Mouse (Mus musculus) MEL (cell line): ENCODE data around the gene Maml2. TPM values are rescaled to one million over a fixed set of nuclear protein-coding genes. Genes with fewer than 3 reads are reported as not detected.

ENCODE experiments used
- DNase-seq: peaks from one replicate; pipeline ENCODE4 v3.0.0; 2011; ENCODE audit warnings: low read depth, low spot score
- H3K27ac ChIP-seq: 2 replicates; pipeline ENCODE4 v1.5.1; 2012; ENCODE audit warnings: low read depth, mild to moderate bottlenecking, control low read depth, low read length, moderate library complexity; ENCODE audit not compliant: control insufficient read depth
- H3K27me3 ChIP-seq, 2 experiments: fragments of 150-350 bp in 1 of 2; sonication (generic) in 1 of 2; 2 replicates each; pipeline ENCODE4 v1.6.1; 2012; ENCODE audit warnings: low read length in 2 of 2, mild to moderate bottlenecking in 2 of 2, improper control_type of control experiment in 1 of 2, moderate library complexity in 1 of 2; ENCODE audit not compliant: insufficient read depth in 2 of 2, control insufficient read depth in 1 of 2
- H3K36me3 ChIP-seq, 2 experiments: 2 replicates each; pipeline ENCODE4 v1.6.1; 2012 to 2014; ENCODE audit warnings: low read length in 2 of 2, improper control_type of control experiment in 1 of 2, inconsistent platforms in 1 of 2, mild to moderate bottlenecking in 1 of 2; ENCODE audit not compliant: insufficient read depth in 2 of 2, control insufficient read depth in 1 of 2
- H3K4me1 ChIP-seq, 2 experiments: fragments of 150-350 bp in 1 of 2; sonication (generic) in 1 of 2; 2 replicates each; pipeline ENCODE4 v1.6.1; 2012; ENCODE audit warnings: low read length in 2 of 2, improper control_type of control experiment in 1 of 2, mild to moderate bottlenecking in 1 of 2; ENCODE audit not compliant: insufficient read depth in 2 of 2, control insufficient read depth in 1 of 2
- H3K4me3 ChIP-seq, 2 experiments: fragments of 150-350 bp in 1 of 2; sonication (generic) in 1 of 2; 2 replicates each; pipeline ENCODE4 v1.5.1; 2012; ENCODE audit warnings: low read depth in 2 of 2, low read length in 2 of 2, mild to moderate bottlenecking in 2 of 2, moderate library complexity in 2 of 2, control low read depth in 1 of 2, improper control_type of control experiment in 1 of 2; ENCODE audit not compliant: control insufficient read depth in 1 of 2, insufficient read depth in 1 of 2
- H3K79me2 ChIP-seq: 2 replicates; pipeline ENCODE4 v1.6.1; 2012; ENCODE audit warnings: mild to moderate bottlenecking, low read length, moderate library complexity; ENCODE audit not compliant: control insufficient read depth, poor library complexity, insufficient read depth
- H3K9ac ChIP-seq: 2 replicates; pipeline ENCODE4 v1.6.1; 2012; ENCODE audit warnings: low read depth, mild to moderate bottlenecking, control low read depth, low read length, moderate library complexity; ENCODE audit not compliant: control insufficient read depth, poor library complexity, severe bottlenecking
- H3K9me3 ChIP-seq: fragments of 150-350 bp; sonication (generic); replicated peaks from 2 replicates; pipeline ENCODE4 v1.6.1; 2012; ENCODE audit warnings: mild to moderate bottlenecking, low read length, improper control_type of control experiment, moderate library complexity; ENCODE audit not compliant: insufficient read depth
- BHLHE40 ChIP-seq: IDR thresholded peaks from 2 replicates; pipeline ENCODE4 v1.6.1; 2012; ENCODE audit warnings: low read depth, mild to moderate bottlenecking, inconsistent platforms, low read length, improper control_type of control experiment, borderline replicate concordance
- ELF1 ChIP-seq: IDR thresholded peaks from 2 replicates; pipeline ENCODE4 v1.6.1; 2014; ENCODE audit warnings: low read depth, mild to moderate bottlenecking, inconsistent platforms, low read length, improper control_type of control experiment, moderate library complexity
- MAFK ChIP-seq: IDR thresholded peaks from 2 replicates; pipeline ENCODE4 v1.6.1; 2011; ENCODE audit warnings: low read depth, mild to moderate bottlenecking, low read length, improper control_type of control experiment, borderline replicate concordance
- MYB ChIP-seq: IDR thresholded peaks from 2 replicates; pipeline ENCODE4 v1.6.1; 2011; ENCODE audit warnings: mild to moderate bottlenecking, low read depth, low read length, improper control_type of control experiment
- NELFE ChIP-seq: IDR thresholded peaks from 2 replicates; pipeline ENCODE4 v1.6.1; 2011; ENCODE audit warnings: low read depth, low read length, improper control_type of control experiment
- POLR2A ChIP-seq, 2 experiments: IDR thresholded peaks; 2 replicates each; pipeline ENCODE4 v1.6.1; 2011 to 2012; ENCODE audit warnings: low read length in 2 of 2, mild to moderate bottlenecking in 2 of 2, control low read depth in 1 of 2, improper control_type of control experiment in 1 of 2, low read depth in 1 of 2, moderate library complexity in 1 of 2; ENCODE audit not compliant: control insufficient read depth in 1 of 2, insufficient read depth in 1 of 2, poor library complexity in 1 of 2
- SIN3A ChIP-seq: IDR thresholded peaks from 2 replicates; pipeline ENCODE4 v1.6.1; 2012; ENCODE audit warnings: low read length, improper control_type of control experiment, inconsistent platforms
- SMC3 ChIP-seq: IDR thresholded peaks from 2 replicates; pipeline ENCODE4 v1.6.1; 2011; ENCODE audit warnings: low read depth, low read length, improper control_type of control experiment
- TAL1 ChIP-seq: IDR thresholded peaks from 2 replicates; pipeline ENCODE4 v1.6.1; 2012; ENCODE audit warnings: mild to moderate bottlenecking, inconsistent platforms, low read length, moderate library complexity, mixed read lengths
- TBP ChIP-seq: IDR thresholded peaks from 2 replicates; pipeline ENCODE4 v1.8.0; 2011; ENCODE audit warnings: low read depth, low read length, improper control_type of control experiment
- USF1 ChIP-seq: IDR thresholded peaks from 2 replicates; pipeline ENCODE4 v1.6.1; 2014; ENCODE audit warnings: low read depth, mild to moderate bottlenecking, inconsistent platforms, low read length, improper control_type of control experiment, moderate library complexity
- USF2 ChIP-seq, 2 experiments: IDR thresholded peaks; 2 replicates each; pipeline ENCODE4 v1.6.1; 2011 to 2012; ENCODE audit warnings: improper control_type of control experiment in 2 of 2, low read length in 2 of 2, borderline replicate concordance in 1 of 2, inconsistent platforms in 1 of 2, low read depth in 1 of 2, mild to moderate bottlenecking in 1 of 2; ENCODE audit not compliant: insufficient read depth in 1 of 2
- ZC3H11A ChIP-seq: IDR thresholded peaks from 2 replicates; pipeline ENCODE4 v1.6.1; 2012; ENCODE audit warnings: low read depth, mild to moderate bottlenecking, inconsistent platforms, low read length, improper control_type of control experiment
- ZMIZ1 ChIP-seq: IDR thresholded peaks from 2 replicates; pipeline ENCODE4 v1.6.1; 2012; ENCODE audit warnings: low read depth, mild to moderate bottlenecking, inconsistent platforms, low read length, improper control_type of control experiment, moderate library complexity
- ZNF384 ChIP-seq: IDR thresholded peaks from 2 replicates; pipeline ENCODE4 v1.6.1; 2012; ENCODE audit warnings: low read depth, mild to moderate bottlenecking, inconsistent platforms, low read length, improper control_type of control experiment
- polyA plus RNA-seq, 2 experiments: library from polyadenylated mRNA; stranded (reverse) in 1 of 2; unstranded in 1 of 2; fragments of >175 nt in 1 of 2; fragments of >200 nt in 1 of 2; gene quantifications; 2 replicates each; pipeline versions ENCODE4 v1.2.1 to v1.2.4; 2012; ENCODE audit warnings: low replicate concordance in 2 of 2, low read depth in 1 of 2; ENCODE audit not compliant: insufficient read length in 2 of 2, insufficient read depth in 1 of 2, missing spikeins in 1 of 2
- total RNA-seq: library from RNA; depleted of rRNA; stranded (reverse); fragments of 300-350 nt; gene quantifications from 2 replicates; pipeline ENCODE4 v1.2.3, GENCODE M21; 2012

Maml2 gene
- total and polyA plus RNA-seq, 3 experiments, result 0.08 to 0.47 TPM; not detected in 1

DNA sequence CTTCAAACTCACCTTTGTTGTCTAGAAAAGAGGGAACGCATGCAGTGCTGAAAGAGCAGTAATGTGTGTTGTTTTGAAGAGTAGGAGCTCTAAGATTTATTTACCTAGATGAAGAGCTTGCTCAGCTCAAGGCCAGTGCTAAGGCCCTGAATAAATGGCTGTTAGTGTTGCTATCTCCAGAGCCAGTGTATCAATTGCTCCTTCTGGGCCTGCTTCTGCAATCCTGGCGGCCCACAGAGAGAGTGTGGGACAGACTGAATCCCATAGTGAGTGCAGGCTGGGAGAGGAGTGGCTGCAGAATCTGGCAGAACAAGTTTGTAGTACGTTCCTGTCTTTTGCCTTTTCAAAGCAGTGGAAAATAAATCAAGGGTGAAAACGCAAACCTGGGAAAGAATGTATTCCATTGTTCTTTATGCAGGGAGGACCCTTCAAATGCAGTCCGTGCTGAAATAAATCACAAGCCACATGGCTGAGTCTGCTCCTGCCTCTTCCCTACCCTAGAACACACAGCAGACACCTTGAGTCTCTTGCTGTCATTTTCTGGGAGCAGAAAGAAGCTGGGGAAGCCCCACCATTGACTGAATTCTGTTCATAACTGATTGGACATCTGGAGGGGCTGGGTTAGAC lies 318.7 kb downstream of the Maml2 start:
- TF ChIP-seq NELFE (no peak), TAL1 (no peak), TBP (no peak), SIN3A (no peak), USF1 (no peak), ELF1 (no peak), USF2 (IDR thresholded peaks at IDR 0.05; ENCODE audit: borderline replicate concordance in 1 of 2, insufficient read depth in 1 of 2, low read depth in 1 of 2, low read length in 2 of 2) (no peak), POLR2A (IDR thresholded peaks at IDR 0.05; ENCODE audit: control insufficient read depth in 1 of 2, insufficient read depth in 1 of 2, low read depth in 1 of 2, low read length in 2 of 2, poor library complexity in 1 of 2) (no peak), MYB (no peak), ZMIZ1 (no peak)
- TF ChIP-seq, all 39 proteins: peak for 0

DNA sequence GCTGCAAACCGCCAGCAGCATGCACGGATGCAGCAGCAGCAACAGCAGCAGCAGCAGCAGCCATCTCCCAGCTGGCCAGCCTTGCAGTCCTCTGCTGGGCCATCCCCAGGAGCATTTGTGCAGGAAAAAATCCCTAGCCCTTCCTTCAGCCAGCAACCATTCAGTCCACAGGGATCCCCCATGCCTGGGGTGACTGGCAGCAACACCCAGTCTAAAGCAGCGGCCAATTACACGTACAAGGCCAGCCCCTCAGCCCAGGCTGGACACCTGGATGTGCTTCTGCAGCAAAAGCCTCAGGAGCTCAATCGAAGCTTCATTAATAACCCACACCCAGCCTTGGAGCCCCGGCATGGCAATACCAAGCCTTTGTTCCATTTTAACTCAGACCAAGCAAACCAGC lies 323.0 kb downstream of the Maml2 start:
- H3K36me3 ChIP-seq, result no peaks in the 10 kb centered on the region
- H3K27ac ChIP-seq, result no peak overlapping the region
- H3K9me3 ChIP-seq, result no peaks in the 10 kb centered on the region
- H3K9ac ChIP-seq, result no peak overlapping the region
- no peaks in the 10 kb centered on the region; a peak in 1 of 4 replicates for H3K27me3 ChIP-seq
- no peak for DNase-seq
- no peak overlapping the region for H3K4me3 ChIP-seq
- H3K4me1 ChIP-seq, result no peaks in the 10 kb centered on the region
- TF ChIP-seq ZNF384, result no peak
- TF ChIP-seq ELF1, result no peak
- TF ChIP-seq MYB, result no peak
- no peaks in the 10 kb centered on the region for H3K79me2 ChIP-seq

More for the DNA sequence above, 318.7 kb downstream of the Maml2 start:
- no peak overlapping the region for H3K4me3 ChIP-seq
- no peaks in the 10 kb centered on the region for H3K9me3 ChIP-seq
- H3K36me3 ChIP-seq, result no peaks in the 10 kb centered on the region
- H3K27me3 ChIP-seq, result no peaks in the 10 kb centered on the region
- no peak overlapping the region for H3K9ac ChIP-seq
- no peak for DNase-seq
- no peak overlapping the region for H3K27ac ChIP-seq
- H3K79me2 ChIP-seq, result no peaks in the 10 kb centered on the region
- H3K4me1 ChIP-seq, result no peaks in the 10 kb centered on the region

DNA sequence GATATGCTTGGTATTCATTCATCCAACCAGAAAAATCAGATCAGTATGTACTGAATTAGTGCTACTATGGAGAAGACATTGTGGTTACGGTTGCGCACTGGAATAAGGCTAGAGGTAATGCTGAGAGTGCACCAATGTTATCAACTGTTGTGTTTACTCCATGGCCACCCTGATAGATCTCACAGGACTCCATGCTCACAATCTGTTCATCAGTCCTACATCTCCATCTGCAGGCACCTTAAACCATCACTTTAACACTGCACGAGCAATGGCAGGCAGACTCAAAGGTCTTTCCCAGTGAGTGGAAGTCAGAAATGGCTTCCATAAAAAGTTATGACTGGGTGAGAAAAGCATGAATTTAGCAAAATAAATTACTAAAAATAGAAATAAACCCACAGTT lies 324.2 kb downstream of the Maml2 start:
- H3K9ac ChIP-seq, result no peak overlapping the region
- H3K27me3 ChIP-seq, result peaks cover 0 to 1% of the 10 kb centered on the region in 2 experiments; a peak in 2 of 4 replicates
- no peaks in the 10 kb centered on the region for H3K36me3 ChIP-seq
- H3K4me3 ChIP-seq, result no peak overlapping the region
- DNase-seq, result no peak
- no peaks in the 10 kb centered on the region for H3K79me2 ChIP-seq
- no peaks in the 10 kb centered on the region for H3K4me1 ChIP-seq
- no peak for TF ChIP-seq USF1
- no peak for TF ChIP-seq POLR2A (IDR thresholded peaks at IDR 0.05; ENCODE audit: control insufficient read depth in 1 of 2, insufficient read depth in 1 of 2, low read depth in 1 of 2, low read length in 2 of 2, poor library complexity in 1 of 2)
- TF ChIP-seq SMC3, result no peak
- no peak for TF ChIP-seq ZC3H11A
- TF ChIP-seq BHLHE40, result no peak
- no peak for TF ChIP-seq USF2 (IDR thresholded peaks at IDR 0.05; ENCODE audit: borderline replicate concordance in 1 of 2, insufficient read depth in 1 of 2, low read depth in 1 of 2, low read length in 2 of 2)
- no peak for TF ChIP-seq MAFK
- no peak for TF ChIP-seq TBP
- no peaks in the 10 kb centered on the region for H3K9me3 ChIP-seq
- no peak overlapping the region for H3K27ac ChIP-seq
